Mouse (Mus musculus) kidney, embryonic 16.5 days (tissue): ENCODE results near the gene Birc3. TPM values are rescaled to one million over a fixed set of nuclear protein-coding genes. Genes with fewer than 3 reads are reported as not detected.
A peak's percentile ranks its signal among the peaks of the same experiment; 100 is the strongest.

Source experiments
- ATAC-seq: fragments of 200-750 bp; cut with Nextera tagmentation; 2 replicates; pipeline ENCODE4 v1.8.0; 2017; ENCODE audit warnings: moderate TSS enrichment; ENCODE audit not compliant: low FRiP score, low TSS enrichment
- H3K27ac ChIP-seq: fragments of 300-500 bp; sonication (generic); 2 replicates; pipeline ENCODE4 v1.5.1; 2014; ENCODE audit warnings: low read length
- H3K27me3 ChIP-seq: fragments of 300-500 bp; sonication (generic); 2 replicates; pipeline ENCODE4 v1.6.1; 2014; ENCODE audit warnings: low read length, control low read depth, mixed read lengths; ENCODE audit not compliant: insufficient read depth
- H3K36me3 ChIP-seq: fragments of 300-500 bp; sonication (generic); 2 replicates; pipeline ENCODE4 v1.6.1; 2014; ENCODE audit warnings: low read length, control low read depth, mixed read lengths; ENCODE audit not compliant: insufficient read depth
- H3K4me1 ChIP-seq: fragments of 300-500 bp; sonication (generic); 2 replicates; pipeline ENCODE4 v1.6.1; 2014; ENCODE audit warnings: low read length, control low read depth, mixed read lengths; ENCODE audit not compliant: insufficient read depth
- H3K4me2 ChIP-seq: fragments of 300-500 bp; sonication (generic); replicated peaks from 2 replicates; pipeline ENCODE4 v1.6.1; 2014; ENCODE audit warnings: low read depth, low read length
- H3K4me3 ChIP-seq: fragments of 300-500 bp; sonication (generic); 2 replicates; pipeline ENCODE4 v1.5.1; 2014; ENCODE audit warnings: mild to moderate bottlenecking, low read length
- H3K9ac ChIP-seq: fragments of 300-500 bp; sonication (generic); replicated peaks from 2 replicates; pipeline ENCODE4 v1.6.1; 2014; ENCODE audit warnings: low read length
- H3K9me3 ChIP-seq: fragments of 300-500 bp; sonication (generic); 2 replicates; pipeline ENCODE4 v1.6.1; 2016; ENCODE audit warnings: low read length, control low read depth
- WGBS: fragments of 180-500 bp; shearing (Covaris S2); extraction: QIAGEN DNeasy Blood & Tissue Kit; methylation state at CpG from one replicate; pipeline ENCODE4 v1.1.7; 2014; 5-methylcytosine and 5-hydroxymethylcytosine counted together
- polyA plus RNA-seq: library from polyadenylated mRNA; unstranded; fragments of >200 nt; fragmentation: Nextera tagmentation; extraction: Ambion mirVana; gene quantifications from 2 replicates; pipeline ENCODE4 v1.2.1, GENCODE M21; 2015

Gene Birc3
- 7.3 and 7.4 TPM in 2 replicates for polyA plus RNA-seq

GRCm38 (mm10) chr9:7872775-7873439, at the start of gene Birc3:
Birc3 (minus strand) TSS chr9:7873186.
- peak within 1 kb of the TSS; percentile 60 for H3K4me3 ChIP-seq
- peaks cover 7% of the 10 kb centered on the region for H3K4me1 ChIP-seq
- no peaks in the 10 kb centered on the region; the same call in 1 of the 2 replicates for H3K36me3 ChIP-seq
- H3K9me3 ChIP-seq, result no peaks in the 10 kb centered on the region
- peak; percentile 93 for ATAC-seq
- WGBS, result 5% methylated on average over 26 of the region's 26 CpGs
- peak within 1 kb of the TSS; percentile 84 for H3K4me2 ChIP-seq
- peak within 1 kb of the TSS; percentile 86 for H3K27ac ChIP-seq
- peak within 1 kb of the TSS; percentile 87 for H3K9ac ChIP-seq
- no peaks in the 10 kb centered on the region for H3K27me3 ChIP-seq

GRCm38 (mm10) chr9:7914925-7915324, 41.9 kb upstream of the Birc3 start:
- 51% methylated on average over 8 of the region's 8 CpGs for WGBS
- H3K9ac ChIP-seq, result 0 out of 2 replicates have a peak overlapping the region, but pooled peaks have one; percentile 46
- H3K27me3 ChIP-seq, result no peaks in the 10 kb centered on the region
- no peak for ATAC-seq
- H3K27ac ChIP-seq, result no peak overlapping the region
- H3K36me3 ChIP-seq, result no peaks in the 10 kb centered on the region
- H3K4me2 ChIP-seq, result peak overlapping the region; percentile 46
- no peaks in the 10 kb centered on the region for H3K9me3 ChIP-seq
- H3K4me1 ChIP-seq, result peaks cover 14% of the 10 kb centered on the region; the same call in 1 of the 2 replicates
- H3K4me3 ChIP-seq, result peak overlapping the region; percentile 11; the same call in 1 of the 2 replicates

- peak; percentile 95 for ATAC-seq
- Histone ChIP-seq H3K27me3 (no peaks in the 10 kb centered on the region), H3K4me2 (peak overlapping the region; percentile 46), H3K4me1 (peaks cover 14% of the 10 kb centered on the region; the same call in 1 of the 2 replicates), H3K9ac (peak overlapping the region; percentile 46; the same call in 1 of the 2 replicates), H3K4me3 (peak overlapping the region; percentile 22), H3K9me3 (no peaks in the 10 kb centered on the region), H3K36me3 (no peaks in the 10 kb centered on the region), H3K27ac (peak overlapping the region; percentile 38; the same call in 1 of the 2 replicates)
- 2% methylated on average over 11 of the region's 11 CpGs for WGBS
Measured at GRCm38 (mm10) chr9:7914487-7914886, 41.5 kb upstream of the Birc3 start.

GRCm38 (mm10) chr9:7913953-7914352, 41.0 kb upstream of the Birc3 start:
- Histone ChIP-seq H3K9me3 (peaks cover 2% of the 10 kb centered on the region; the same call in 1 of the 2 replicates), H3K27ac (peak overlapping the region; percentile 38; the same call in 1 of the 2 replicates), H3K4me1 (peaks cover 14% of the 10 kb centered on the region; the same call in 1 of the 2 replicates), H3K4me2 (peak overlapping the region; percentile 46), H3K27me3 (no peaks in the 10 kb centered on the region), H3K9ac (peak overlapping the region; percentile 46; the same call in 1 of the 2 replicates), H3K4me3 (peak overlapping the region; percentile 22), H3K36me3 (no peaks in the 10 kb centered on the region)
- 52% methylated on average over 19 of the region's 19 CpGs for WGBS
- ATAC-seq, result 0 out of 2 replicates have a peak, but pooled peaks have one; percentile 4

GRCm38 (mm10) chr9:7907351-7907985, 34.5 kb upstream of the Birc3 start:
- Histone ChIP-seq H3K4me2 (no peak overlapping the region), H3K4me3 (no peak overlapping the region), H3K27me3 (no peaks in the 10 kb centered on the region), H3K27ac (no peak overlapping the region), H3K9me3 (peaks cover 5% of the 10 kb centered on the region; the same call in 1 of the 2 replicates), H3K36me3 (no peaks in the 10 kb centered on the region), H3K4me1 (0 out of 2 replicates have a peak, but pooled peaks cover 4% of the 10 kb centered on the region), H3K9ac (no peak overlapping the region)
- ATAC-seq, result no peak
- WGBS, result 90% methylated on average over 2 of the region's 2 CpGs

- no peaks in the 10 kb centered on the region for H3K36me3 ChIP-seq
- WGBS, result 81% methylated on average over 1 of the region's 1 CpGs
Measured at GRCm38 (mm10) chr9:7906564-7906963, 33.6 kb upstream of the Birc3 start.

GRCm38 (mm10) chr9:7903825-7904224, 30.8 kb upstream of the Birc3 start:
- H3K4me1 ChIP-seq, result peaks cover 10% of the 10 kb centered on the region
- no peak for ATAC-seq
- 0 out of 2 replicates have a peak, but pooled peaks cover 2% of the 10 kb centered on the region for H3K9me3 ChIP-seq
- no peaks in the 10 kb centered on the region for H3K27me3 ChIP-seq
- H3K4me3 ChIP-seq, result no peak overlapping the region
- no peak overlapping the region for H3K9ac ChIP-seq
- WGBS, result 66% methylated on average over 5 of the region's 5 CpGs
- no peaks in the 10 kb centered on the region for H3K36me3 ChIP-seq
- no peak overlapping the region for H3K4me2 ChIP-seq
- no peak overlapping the region for H3K27ac ChIP-seq

More at GRCm38 (mm10) chr9:7906564-7906963, 33.6 kb upstream of the Birc3 start:
- Histone ChIP-seq H3K9me3 (peaks cover 5% of the 10 kb centered on the region; the same call in 1 of the 2 replicates), H3K27me3 (no peaks in the 10 kb centered on the region), H3K4me1 (peaks cover 10% of the 10 kb centered on the region), H3K9ac (no peak overlapping the region), H3K4me2 (no peak overlapping the region), H3K4me3 (no peak overlapping the region), H3K27ac (no peak overlapping the region)
- no peak for ATAC-seq

- no peak overlapping the region for H3K27ac ChIP-seq
- WGBS, result 67% methylated on average over 2 of the region's 2 CpGs
- ATAC-seq, result no peak
Measured at GRCm38 (mm10) chr9:7903262-7903661, 30.3 kb upstream of the Birc3 start.

GRCm38 (mm10) chr9:7902311-7902710, 29.3 kb upstream of the Birc3 start:
- Histone ChIP-seq H3K27ac (peak overlapping the region; percentile 46; the same call in 1 of the 2 replicates), H3K4me2 (no peak overlapping the region), H3K36me3 (no peaks in the 10 kb centered on the region), H3K4me3 (no peak overlapping the region), H3K27me3 (no peaks in the 10 kb centered on the region), H3K9ac (no peak overlapping the region), H3K4me1 (peaks cover 10% of the 10 kb centered on the region), H3K9me3 (no peaks in the 10 kb centered on the region)
- peak; percentile 89 for ATAC-seq
- WGBS, result 13% methylated on average over 7 of the region's 7 CpGs

More at GRCm38 (mm10) chr9:7903262-7903661, 30.3 kb upstream of the Birc3 start:
- H3K4me1 ChIP-seq, result peaks cover 10% of the 10 kb centered on the region
- no peak overlapping the region for H3K4me3 ChIP-seq
- no peak overlapping the region for H3K9ac ChIP-seq
- no peaks in the 10 kb centered on the region for H3K27me3 ChIP-seq
- no peaks in the 10 kb centered on the region for H3K36me3 ChIP-seq
- H3K9me3 ChIP-seq, result 0 out of 2 replicates have a peak, but pooled peaks cover 2% of the 10 kb centered on the region
- H3K4me2 ChIP-seq, result no peak overlapping the region
